Mouse (Mus musculus) spleen, postnatal 36 days (tissue): ENCODE measurements around the gene Gm4064.
"Not testable (repeated sequence)": the region's sequence is repeated elsewhere in the genome, so short reads cannot be mapped to it uniquely, and the experiment has no call there.

ENCODE experiments used
- DNase-seq, 2 experiments: peaks; one replicate each; pipeline ENCODE4 v3.0.0; 2022; ENCODE audit warnings: low spot score in 2 of 2, mixed read lengths in 1 of 2

Gm4064 gene

DNA sequence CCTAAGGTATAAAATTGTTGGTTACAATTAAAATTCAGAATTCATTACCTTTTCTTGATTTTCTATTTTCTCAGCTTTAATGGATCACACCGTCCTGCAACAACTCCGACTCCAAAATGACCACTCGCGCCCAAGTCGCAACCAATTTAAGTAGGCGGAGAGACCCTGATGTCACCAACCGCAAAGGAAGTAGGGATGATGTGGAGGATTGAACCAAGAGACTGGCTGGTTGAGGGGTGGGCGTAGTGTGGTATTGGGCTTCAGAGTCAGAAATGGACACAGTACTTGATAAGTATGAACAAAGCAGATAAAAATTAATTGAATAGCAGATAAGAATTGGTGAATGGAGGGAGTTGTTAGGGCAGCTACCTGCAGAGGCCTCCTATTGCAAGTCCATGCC is at the start of gene Gm4064:
Gm4064 (minus strand) TSS at position 101 of the 400 bp plus-strand sequence.
- not testable (repeated sequence) for DNase-seq

DNA sequence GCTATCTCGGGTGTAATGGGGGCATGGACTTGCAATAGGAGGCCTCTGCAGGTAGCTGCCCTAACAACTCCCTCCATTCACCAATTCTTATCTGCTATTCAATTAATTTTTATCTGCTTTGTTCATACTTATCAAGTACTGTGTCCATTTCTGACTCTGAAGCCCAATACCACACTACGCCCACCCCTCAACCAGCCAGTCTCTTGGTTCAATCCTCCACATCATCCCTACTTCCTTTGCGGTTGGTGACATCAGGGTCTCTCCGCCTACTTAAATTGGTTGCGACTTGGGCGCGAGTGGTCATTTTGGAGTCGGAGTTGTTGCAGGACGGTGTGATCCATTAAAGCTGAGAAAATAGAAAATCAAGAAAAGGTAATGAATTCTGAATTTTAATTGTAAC is 34.4 kb upstream of the Gm4064 start, which contains the start of the genes Rbmy and Gm10256:
Rbmy (plus strand) TSS at position 301 of the 400 bp plus-strand sequence.
Gm10256 (plus strand) TSS at position 320 of the 400 bp plus-strand sequence.
- DNase-seq: not testable (repeated sequence)
